Mouse (Mus musculus) MEL (cell line): Measurements from ENCODE around the gene Eif2ak1. TPM values are rescaled to one million over a fixed set of nuclear protein-coding genes. Genes with fewer than 3 reads are reported as not detected.

Experiments
- DNase-seq: peaks from one replicate; pipeline ENCODE4 v3.0.0; 2011; ENCODE audit warnings: low read depth, low spot score
- H3K27ac ChIP-seq: 2 replicates; pipeline ENCODE4 v1.5.1; 2012; ENCODE audit warnings: low read depth, mild to moderate bottlenecking, control low read depth, low read length, moderate library complexity; ENCODE audit not compliant: control insufficient read depth
- H3K27me3 ChIP-seq, 2 experiments: fragments of 150-350 bp in 1 of 2; sonication (generic) in 1 of 2; 2 replicates each; pipeline ENCODE4 v1.6.1; 2012; ENCODE audit warnings: low read length in 2 of 2, mild to moderate bottlenecking in 2 of 2, improper control_type of control experiment in 1 of 2, moderate library complexity in 1 of 2; ENCODE audit not compliant: insufficient read depth in 2 of 2, control insufficient read depth in 1 of 2
- H3K36me3 ChIP-seq, 2 experiments: 2 replicates each; pipeline ENCODE4 v1.6.1; 2012 to 2014; ENCODE audit warnings: low read length in 2 of 2, improper control_type of control experiment in 1 of 2, inconsistent platforms in 1 of 2, mild to moderate bottlenecking in 1 of 2; ENCODE audit not compliant: insufficient read depth in 2 of 2, control insufficient read depth in 1 of 2
- H3K4me1 ChIP-seq, 2 experiments: fragments of 150-350 bp in 1 of 2; sonication (generic) in 1 of 2; 2 replicates each; pipeline ENCODE4 v1.6.1; 2012; ENCODE audit warnings: low read length in 2 of 2, improper control_type of control experiment in 1 of 2, mild to moderate bottlenecking in 1 of 2; ENCODE audit not compliant: insufficient read depth in 2 of 2, control insufficient read depth in 1 of 2
- H3K4me3 ChIP-seq, 2 experiments: fragments of 150-350 bp in 1 of 2; sonication (generic) in 1 of 2; 2 replicates each; pipeline ENCODE4 v1.5.1; 2012; ENCODE audit warnings: low read depth in 2 of 2, low read length in 2 of 2, mild to moderate bottlenecking in 2 of 2, moderate library complexity in 2 of 2, control low read depth in 1 of 2, improper control_type of control experiment in 1 of 2; ENCODE audit not compliant: control insufficient read depth in 1 of 2, insufficient read depth in 1 of 2
- H3K79me2 ChIP-seq: 2 replicates; pipeline ENCODE4 v1.6.1; 2012; ENCODE audit warnings: mild to moderate bottlenecking, low read length, moderate library complexity; ENCODE audit not compliant: control insufficient read depth, poor library complexity, insufficient read depth
- H3K9ac ChIP-seq: 2 replicates; pipeline ENCODE4 v1.6.1; 2012; ENCODE audit warnings: low read depth, mild to moderate bottlenecking, control low read depth, low read length, moderate library complexity; ENCODE audit not compliant: control insufficient read depth, poor library complexity, severe bottlenecking
- H3K9me3 ChIP-seq: fragments of 150-350 bp; sonication (generic); replicated peaks from 2 replicates; pipeline ENCODE4 v1.6.1; 2012; ENCODE audit warnings: mild to moderate bottlenecking, low read length, improper control_type of control experiment, moderate library complexity; ENCODE audit not compliant: insufficient read depth
- BHLHE40 ChIP-seq: IDR thresholded peaks from 2 replicates; pipeline ENCODE4 v1.6.1; 2012; ENCODE audit warnings: low read depth, mild to moderate bottlenecking, inconsistent platforms, low read length, improper control_type of control experiment, borderline replicate concordance
- CHD1 ChIP-seq: IDR thresholded peaks from 2 replicates; pipeline ENCODE4 v1.6.1; 2012; ENCODE audit warnings: low read depth, mild to moderate bottlenecking, inconsistent platforms, low read length, improper control_type of control experiment
- E2F4 ChIP-seq: IDR thresholded peaks from 2 replicates; pipeline ENCODE4 v1.6.1; 2011; ENCODE audit warnings: low read depth, low read length, improper control_type of control experiment, borderline replicate concordance
- EP300 ChIP-seq, 2 experiments: IDR thresholded peaks; 2 replicates each; pipeline ENCODE4 v1.6.1; 2011; ENCODE audit warnings: improper control_type of control experiment in 2 of 2, low read length in 2 of 2, low read depth in 1 of 2, mild to moderate bottlenecking in 1 of 2
- ETS1 ChIP-seq: IDR thresholded peaks from 2 replicates; pipeline ENCODE4 v1.6.1; 2012; ENCODE audit warnings: low read depth, mild to moderate bottlenecking, inconsistent platforms, low read length, improper control_type of control experiment, moderate library complexity
- GABPA ChIP-seq: IDR thresholded peaks from 2 replicates; pipeline ENCODE4 v1.6.1; 2012; ENCODE audit warnings: low read depth, mild to moderate bottlenecking, inconsistent platforms, low read length, improper control_type of control experiment, moderate library complexity
- HCFC1 ChIP-seq: IDR thresholded peaks from 2 replicates; pipeline ENCODE4 v1.6.1; 2012; ENCODE audit warnings: low read depth, mild to moderate bottlenecking, inconsistent platforms, low read length, improper control_type of control experiment, moderate library complexity
- KAT2A ChIP-seq: conservative IDR thresholded peaks from 2 replicates; pipeline ENCODE4 v1.6.1; 2012; ENCODE audit warnings: low read depth, low read length, improper control_type of control experiment, inconsistent platforms
- MAX ChIP-seq: IDR thresholded peaks from 2 replicates; pipeline ENCODE4 v1.6.1; 2011; ENCODE audit warnings: low read length, improper control_type of control experiment
- MXI1 ChIP-seq: IDR thresholded peaks from 2 replicates; pipeline ENCODE4 v1.6.1; 2011; ENCODE audit warnings: mild to moderate bottlenecking, low read depth, low read length, improper control_type of control experiment
- MYB ChIP-seq: IDR thresholded peaks from 2 replicates; pipeline ENCODE4 v1.6.1; 2011; ENCODE audit warnings: mild to moderate bottlenecking, low read depth, low read length, improper control_type of control experiment
- MYC ChIP-seq: IDR thresholded peaks from 2 replicates; pipeline ENCODE4 v1.6.1; 2011; ENCODE audit warnings: low read depth, mild to moderate bottlenecking, low read length, improper control_type of control experiment, moderate library complexity
- NELFE ChIP-seq: IDR thresholded peaks from 2 replicates; pipeline ENCODE4 v1.6.1; 2011; ENCODE audit warnings: low read depth, low read length, improper control_type of control experiment
- NRF1 ChIP-seq: IDR thresholded peaks from 2 replicates; pipeline ENCODE4 v1.6.1; 2014; ENCODE audit warnings: low read depth, mild to moderate bottlenecking, inconsistent platforms, low read length, improper control_type of control experiment, moderate library complexity; ENCODE audit not compliant: poor library complexity, insufficient read depth, severe bottlenecking
- POLR2AphosphoS2 ChIP-seq: IDR thresholded peaks from 2 replicates; pipeline ENCODE4 v1.6.1; 2011; ENCODE audit warnings: low read length, improper control_type of control experiment
- POLR2AphosphoS5 ChIP-seq: IDR thresholded peaks from 2 replicates; pipeline ENCODE4 v1.6.1; 2012; ENCODE audit warnings: low read depth, borderline replicate concordance, mild to moderate bottlenecking, inconsistent platforms, low read length, moderate library complexity, mixed read lengths
- RCOR1 ChIP-seq: IDR thresholded peaks from 2 replicates; pipeline ENCODE4 v1.6.1; 2012; ENCODE audit warnings: low read depth, mild to moderate bottlenecking, inconsistent platforms, low read length, improper control_type of control experiment
- SIN3A ChIP-seq: IDR thresholded peaks from 2 replicates; pipeline ENCODE4 v1.6.1; 2012; ENCODE audit warnings: low read length, improper control_type of control experiment, inconsistent platforms
- SMC3 ChIP-seq: IDR thresholded peaks from 2 replicates; pipeline ENCODE4 v1.6.1; 2011; ENCODE audit warnings: low read depth, low read length, improper control_type of control experiment
- TAL1 ChIP-seq: IDR thresholded peaks from 2 replicates; pipeline ENCODE4 v1.6.1; 2012; ENCODE audit warnings: mild to moderate bottlenecking, inconsistent platforms, low read length, moderate library complexity, mixed read lengths
- TCF12 ChIP-seq: IDR thresholded peaks from 2 replicates; pipeline ENCODE4 v1.6.1; 2014; ENCODE audit warnings: low read depth, mild to moderate bottlenecking, inconsistent platforms, low read length, improper control_type of control experiment, moderate library complexity
- UBTF ChIP-seq: IDR thresholded peaks from 2 replicates; pipeline ENCODE4 v1.6.1; 2012; ENCODE audit warnings: low read depth, mild to moderate bottlenecking, inconsistent platforms, low read length, improper control_type of control experiment, moderate library complexity, borderline replicate concordance; ENCODE audit not compliant: insufficient read depth
- USF2 ChIP-seq, 2 experiments: IDR thresholded peaks; 2 replicates each; pipeline ENCODE4 v1.6.1; 2011 to 2012; ENCODE audit warnings: improper control_type of control experiment in 2 of 2, low read length in 2 of 2, borderline replicate concordance in 1 of 2, inconsistent platforms in 1 of 2, low read depth in 1 of 2, mild to moderate bottlenecking in 1 of 2; ENCODE audit not compliant: insufficient read depth in 1 of 2
- ZKSCAN1 ChIP-seq: IDR thresholded peaks from 2 replicates; pipeline ENCODE4 v1.6.1; 2012; ENCODE audit warnings: low read depth, mild to moderate bottlenecking, inconsistent platforms, low read length, improper control_type of control experiment, moderate library complexity
- ZMIZ1 ChIP-seq: IDR thresholded peaks from 2 replicates; pipeline ENCODE4 v1.6.1; 2012; ENCODE audit warnings: low read depth, mild to moderate bottlenecking, inconsistent platforms, low read length, improper control_type of control experiment, moderate library complexity
- ZNF384 ChIP-seq: IDR thresholded peaks from 2 replicates; pipeline ENCODE4 v1.6.1; 2012; ENCODE audit warnings: low read depth, mild to moderate bottlenecking, inconsistent platforms, low read length, improper control_type of control experiment
- polyA plus RNA-seq, 2 experiments: library from polyadenylated mRNA; stranded (reverse) in 1 of 2; unstranded in 1 of 2; fragments of >175 nt in 1 of 2; fragments of >200 nt in 1 of 2; gene quantifications; 2 replicates each; pipeline versions ENCODE4 v1.2.1 to v1.2.4; 2012; ENCODE audit warnings: low replicate concordance in 2 of 2, low read depth in 1 of 2; ENCODE audit not compliant: insufficient read length in 2 of 2, insufficient read depth in 1 of 2, missing spikeins in 1 of 2
- total RNA-seq: library from RNA; depleted of rRNA; stranded (reverse); fragments of 300-350 nt; gene quantifications from 2 replicates; pipeline ENCODE4 v1.2.3, GENCODE M21; 2012

Eif2ak1 gene
- total and polyA plus RNA-seq, 3 experiments: 14.8 to 33.5 (median 26.7) TPM

DNA sequence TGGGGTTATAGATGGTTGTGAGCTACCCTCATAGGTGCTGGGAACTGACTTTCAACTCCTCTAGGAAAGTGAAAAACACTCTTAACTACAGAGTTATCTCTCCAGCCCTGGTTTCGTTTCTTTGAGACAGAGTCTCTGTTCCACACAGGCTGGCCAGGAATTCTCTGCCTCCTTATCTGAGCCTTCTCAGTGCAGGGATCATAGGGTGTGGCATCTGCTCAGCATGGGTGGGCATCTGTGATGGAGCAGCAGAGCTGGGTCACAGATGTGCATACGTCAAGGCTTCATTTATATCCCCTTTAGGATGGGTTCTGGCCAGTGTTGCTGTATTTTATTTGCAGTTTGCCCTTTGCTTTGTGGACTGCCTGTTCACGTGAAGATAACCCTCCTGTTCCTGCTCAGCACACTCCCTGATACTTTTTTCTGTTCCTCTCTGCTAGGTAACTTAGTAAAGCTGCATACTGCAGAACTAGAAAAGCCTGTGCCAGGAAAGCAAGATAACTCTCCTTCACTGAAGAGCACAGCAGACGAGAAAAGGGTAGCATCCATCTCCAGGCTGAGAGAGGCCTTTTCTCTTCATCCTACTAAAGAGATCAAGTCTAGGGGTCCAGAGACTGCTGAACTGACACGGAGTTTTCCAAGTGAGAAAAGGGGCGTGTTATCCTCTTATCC is 107.3 kb downstream of the Eif2ak1 start:
- TF ChIP-seq KAT2A: no peak
- no peak for TF ChIP-seq MYC
- TF ChIP-seq ZKSCAN1: no peak
- no peak for TF ChIP-seq CHD1
- TF ChIP-seq USF2 (IDR thresholded peaks at IDR 0.05; ENCODE audit: borderline replicate concordance in 1 of 2, insufficient read depth in 1 of 2, low read depth in 1 of 2, low read length in 2 of 2): no peak
- TF ChIP-seq ETS1: no peak
- no peak for TF ChIP-seq POLR2AphosphoS5
- TF ChIP-seq HCFC1: no peak
- no peak for TF ChIP-seq NELFE
- TF ChIP-seq TAL1: no peak
- no peak for TF ChIP-seq EP300 (IDR thresholded peaks at IDR 0.05; ENCODE audit: low read depth in 1 of 2, low read length in 2 of 2)
- TF ChIP-seq NRF1: no peak
- TF ChIP-seq MXI1: no peak
- Histone ChIP-seq H3K9ac (no peak overlapping the region), H3K36me3 (peaks cover 0 to 7% of the 10 kb centered on the region in 2 experiments; a peak in 2 of 4 replicates), H3K9me3 (no peaks in the 10 kb centered on the region), H3K4me3 (no peak overlapping the region), H3K27me3 (no peaks in the 10 kb centered on the region), H3K27ac (no peak overlapping the region), H3K4me1 (no peaks in the 10 kb centered on the region), H3K79me2 (no peaks in the 10 kb centered on the region)
- no peak for DNase-seq

DNA sequence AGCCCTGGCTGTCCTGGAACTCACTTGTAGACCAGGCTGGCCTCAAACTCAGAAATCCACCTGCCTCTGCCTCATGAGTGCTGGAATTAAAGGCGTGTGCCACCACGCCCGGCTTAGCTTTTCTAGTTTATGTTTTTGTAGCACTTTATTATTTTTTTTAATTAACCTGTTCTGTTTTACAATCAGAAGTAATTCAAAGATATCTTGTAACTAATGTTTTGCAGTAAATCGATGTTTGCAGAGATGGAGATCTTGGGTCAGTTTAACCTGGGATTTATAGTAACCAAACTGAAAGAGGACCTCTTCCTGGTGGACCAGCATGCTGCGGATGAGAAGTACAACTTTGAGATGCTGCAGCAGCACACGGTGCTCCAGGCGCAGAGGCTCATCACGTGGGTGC is 110.3 kb downstream of the Eif2ak1 start, which contains the start of gene Gm42421:
TSS of gene Gm42421 (plus strand) at position 301 of the 400 bp plus-strand sequence.
- TF ChIP-seq SIN3A (no peak), BHLHE40 (no peak), GABPA (no peak), UBTF (no peak), TCF12 (no peak), MXI1 (no peak), MYC (no peak), EP300 (IDR thresholded peaks at IDR 0.05; ENCODE audit: low read depth in 1 of 2, low read length in 2 of 2) (no peak), RCOR1 (no peak), E2F4 (no peak), POLR2AphosphoS5 (no peak), ZMIZ1 (no peak), POLR2AphosphoS2 (no peak), SMC3 (no peak), HCFC1 (no peak), ZNF384 (no peak), MYB (no peak), USF2 (IDR thresholded peaks at IDR 0.05; ENCODE audit: borderline replicate concordance in 1 of 2, insufficient read depth in 1 of 2, low read depth in 1 of 2, low read length in 2 of 2) (no peak), MAX (no peak)
- TF ChIP-seq, all 39 proteins: peak for 0
- DNase-seq: no peak
- no peaks in the 10 kb centered on the region for H3K9me3 ChIP-seq
- H3K27me3 ChIP-seq: no peaks in the 10 kb centered on the region
- no peaks in the 10 kb centered on the region for H3K4me1 ChIP-seq
- peaks cover 0 to 3% of the 10 kb centered on the region in 2 experiments; a peak in 2 of 4 replicates for H3K36me3 ChIP-seq
- H3K79me2 ChIP-seq: no peaks in the 10 kb centered on the region
- no peak within 1 kb of the TSS for H3K4me3 ChIP-seq
- H3K9ac ChIP-seq: no peak within 1 kb of the TSS
- H3K27ac ChIP-seq: no peak within 1 kb of the TSS
